Mouse (Mus musculus) gastrocnemius, postnatal 10 days (tissue): ENCODE results near the gene Clcn3. TPM values are rescaled to one million over a fixed set of nuclear protein-coding genes. Genes with fewer than 3 reads are reported as not detected.
A peak's percentile ranks its signal among the peaks of the same experiment; 100 is the strongest.

Source experiments
- DNase-seq: peaks from one replicate; pipeline ENCODE4 v3.0.0; 2021; ENCODE audit warnings: mixed read lengths
- total RNA-seq, 2 experiments: library from RNA; stranded (reverse); gene quantifications; 2 replicates each; pipeline ENCODE4 v1.2.3; 2021

The Clcn3 gene
- total RNA-seq, 2 experiments from 2014 or later = 17.9 to 20.8 TPM

- no peak for DNase-seq
Observed at GRCm38 (mm10) chr8:60952803-60953202, 30.3 kb downstream of the Clcn3 start.

- DNase-seq = no peak
Observed at GRCm38 (mm10) chr8:60951757-60952156, 31.3 kb downstream of the Clcn3 start.

GRCm38 (mm10) chr8:60951271-60951670, 31.8 kb downstream of the Clcn3 start:
- no peak for DNase-seq

- DNase-seq = no peak
Observed at GRCm38 (mm10) chr8:60949859-60950258, 33.2 kb downstream of the Clcn3 start.

- no peak for DNase-seq
Observed at GRCm38 (mm10) chr8:60947503-60947902, 35.6 kb downstream of the Clcn3 start.

GRCm38 (mm10) chr8:60942867-60943266, 40.2 kb downstream of the Clcn3 start:
- no peak for DNase-seq

- no peak for DNase-seq
Observed at GRCm38 (mm10) chr8:60938717-60939424, 44.2 kb downstream of the Clcn3 start.

- no peak for DNase-seq
Observed at GRCm38 (mm10) chr8:60933617-60934016, 49.5 kb downstream of the Clcn3 start.

GRCm38 (mm10) chr8:60920176-60920575, 62.9 kb downstream of the Clcn3 start:
- DNase-seq = no peak

- DNase-seq = no peak
Observed at GRCm38 (mm10) chr8:60919069-60919468, 64.0 kb downstream of the Clcn3 start.

- no peak for DNase-seq
Observed at GRCm38 (mm10) chr8:60912554-60912953, 70.5 kb downstream of the Clcn3 start.

GRCm38 (mm10) chr8:60912081-60912480, 71.0 kb downstream of the Clcn3 start:
- DNase-seq = no peak

GRCm38 (mm10) chr8:60900147-60900546, 83.0 kb downstream of the Clcn3 start:
- DNase-seq = peak; percentile 34

- no peak for DNase-seq
Observed at GRCm38 (mm10) chr8:60895878-60896277, 87.2 kb downstream of the Clcn3 start.

- DNase-seq = no peak
Observed at GRCm38 (mm10) chr8:60891757-60892156, 91.3 kb downstream of the Clcn3 start.

- no peak for DNase-seq
Observed at GRCm38 (mm10) chr8:60890520-60890874, 92.6 kb downstream of the Clcn3 start.

- DNase-seq = peak; percentile 93
Observed at GRCm38 (mm10) chr8:60889843-60890519, 93.1 kb downstream of the Clcn3 start, which contains the start of gene Hpf1. Gene Hpf1, plus strand, starts transcription at chr8:60890418.

- DNase-seq = no peak
Observed at GRCm38 (mm10) chr8:60889131-60889842, 93.8 kb downstream of the Clcn3 start.

GRCm38 (mm10) chr8:60886736-60887135, 96.4 kb downstream of the Clcn3 start:
- DNase-seq = no peak

- no peak for DNase-seq
Observed at GRCm38 (mm10) chr8:60883419-60884137, 99.5 kb downstream of the Clcn3 start.

- DNase-seq = no peak
Observed at GRCm38 (mm10) chr8:60878617-60879016, 104.5 kb downstream of the Clcn3 start.
